Mouse (Mus musculus): ENCODE data around the gene Hivep1.

DNA sequence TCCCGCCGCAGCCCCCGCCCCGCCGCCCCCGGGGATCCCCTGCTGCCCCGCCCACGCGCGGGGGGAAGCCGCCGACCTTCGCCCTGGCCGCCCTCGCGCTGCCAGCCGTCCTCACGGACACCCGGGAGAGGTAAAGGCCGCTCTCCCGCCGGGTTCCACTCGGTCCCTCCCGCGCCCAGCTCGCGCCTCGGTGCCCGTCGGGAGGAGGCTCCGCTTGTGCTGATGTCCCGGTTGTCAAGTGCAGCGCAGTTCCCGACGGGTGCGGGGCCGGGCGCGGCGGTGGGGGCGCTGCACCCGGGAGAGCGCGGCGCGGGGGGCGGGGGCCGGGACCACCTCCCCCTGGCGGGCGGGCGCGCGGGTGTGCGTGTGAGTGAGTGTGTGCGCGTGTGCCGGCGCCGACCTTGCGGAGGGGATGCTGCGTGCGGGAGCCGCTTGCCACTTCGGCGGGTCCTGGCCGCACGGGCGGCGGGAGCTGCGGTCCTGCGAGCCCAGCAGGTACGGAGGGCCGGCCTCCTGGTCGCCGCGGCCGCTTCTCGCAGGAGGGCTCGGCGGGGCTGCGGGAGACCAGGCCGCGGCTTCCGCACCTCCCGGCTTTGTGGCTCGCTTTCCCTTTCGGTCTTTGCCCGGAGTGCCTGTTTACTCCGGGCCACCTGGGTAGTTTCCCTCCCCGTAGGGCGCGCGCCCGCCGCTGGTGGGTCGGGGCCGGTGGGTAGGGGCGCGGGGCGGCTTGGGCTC is at the start of gene Hivep1:
- TF ChIP-seq POLR2A (IDR thresholded peaks at IDR 0.05; ENCODE audit: extremely low read depth, insufficient read depth, low read length) (0 out of 2 replicates have a peak, but pooled peaks have one; percentile 42), CTCF (IDR thresholded peaks at IDR 0.05; ENCODE audit: low read depth, low read length) (no peak)
